Mouse (Mus musculus) ovary, adult 18-20 months (tissue): ENCODE data around the gene Dock7.

ENCODE experiments used
- DNase-seq: peaks from one replicate; pipeline ENCODE4 v3.0.0; 2022; ENCODE audit warnings: low spot score, mixed read lengths

Gene Dock7

DNA sequence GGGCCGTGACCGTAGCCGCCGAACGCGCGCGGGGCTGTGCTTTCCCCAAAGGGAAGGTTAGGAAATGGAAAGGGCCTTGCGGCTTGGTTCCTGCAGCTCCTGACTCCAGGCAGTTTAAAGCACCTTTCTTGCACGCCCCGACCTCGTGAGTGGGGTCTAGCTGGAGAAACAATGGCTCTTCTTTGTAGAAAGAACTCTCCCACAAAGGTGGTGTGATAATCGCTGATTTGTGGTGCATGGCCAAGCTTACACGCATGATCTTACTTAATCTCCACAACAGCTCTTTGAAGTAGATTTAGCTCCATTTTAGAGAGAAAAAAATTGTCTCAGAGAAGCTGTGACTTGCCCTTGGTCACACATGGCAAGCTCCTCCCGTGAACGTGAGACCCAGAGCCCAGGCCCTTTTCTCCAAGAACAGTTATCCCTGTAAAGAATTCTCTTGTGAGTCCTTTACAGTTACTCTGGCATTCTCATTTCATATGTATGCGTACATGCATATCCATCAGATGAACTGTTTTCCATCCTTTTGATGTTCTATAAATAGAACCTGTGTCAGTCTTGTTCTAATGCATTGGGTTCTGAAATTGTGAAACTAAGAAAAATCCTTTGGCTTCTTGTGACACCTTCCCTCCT, 524 bp upstream of the Dock7 start:
- DNase-seq, result no peak

DNA sequence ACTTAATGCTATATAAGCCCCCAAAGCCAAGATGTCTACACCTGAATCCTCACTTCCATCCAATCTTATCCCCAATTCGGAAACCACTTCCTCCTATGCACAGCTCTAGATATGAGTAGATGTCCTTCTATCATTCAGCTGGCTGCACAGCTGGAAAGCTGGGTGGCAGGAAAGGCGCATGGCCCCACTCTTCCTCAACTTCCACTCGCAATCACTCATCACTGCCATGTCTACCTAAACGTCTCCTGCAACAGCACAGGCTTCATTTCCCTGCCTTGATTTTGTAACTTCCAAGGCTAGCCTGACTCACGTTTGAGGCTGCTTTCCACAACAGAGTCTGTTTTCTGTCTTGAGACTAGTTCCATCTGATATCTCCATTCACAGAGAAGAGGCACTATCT, 1.7 kb downstream of the Dock7 start:
- DNase-seq, result no peak

DNA sequence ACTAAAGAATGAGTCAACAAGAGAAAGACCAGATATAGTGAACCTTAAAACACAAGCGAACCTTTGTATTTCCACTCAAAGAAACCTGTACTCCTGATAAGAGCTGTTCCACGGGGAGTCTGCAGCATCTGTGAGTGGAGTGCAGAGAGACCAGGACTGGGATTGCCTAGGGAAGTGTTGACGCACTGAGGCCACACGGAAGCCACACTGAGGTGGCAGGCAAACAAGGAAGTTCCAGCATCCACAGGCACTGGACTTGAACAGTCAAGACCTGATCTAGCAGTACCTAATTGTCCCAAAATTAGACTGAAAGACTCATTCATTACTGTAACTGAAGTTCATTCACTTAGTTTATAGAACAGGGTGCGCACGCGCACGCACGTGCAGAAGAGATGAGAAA, 4.9 kb downstream of the Dock7 start:
- DNase-seq, result no peak

DNA sequence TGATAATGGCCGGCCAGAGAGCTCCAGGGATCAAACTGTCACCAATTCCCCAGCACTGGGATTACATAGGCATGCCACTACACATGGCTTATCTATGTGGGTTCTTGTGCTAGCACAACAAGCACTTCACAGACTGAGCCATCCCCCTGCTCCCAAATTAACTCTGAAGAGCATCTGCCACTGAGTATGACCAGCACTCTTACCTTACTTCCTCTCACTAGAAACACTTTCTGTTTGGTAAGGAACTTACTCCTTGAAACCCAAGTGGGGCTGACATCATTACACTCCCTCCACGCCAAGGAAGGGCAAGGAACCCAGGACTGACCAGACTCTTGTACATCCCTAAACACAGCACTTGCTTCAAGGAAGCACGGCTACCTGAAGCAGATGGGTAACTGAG, 9.0 kb downstream of the Dock7 start:
- DNase-seq, result no peak

DNA sequence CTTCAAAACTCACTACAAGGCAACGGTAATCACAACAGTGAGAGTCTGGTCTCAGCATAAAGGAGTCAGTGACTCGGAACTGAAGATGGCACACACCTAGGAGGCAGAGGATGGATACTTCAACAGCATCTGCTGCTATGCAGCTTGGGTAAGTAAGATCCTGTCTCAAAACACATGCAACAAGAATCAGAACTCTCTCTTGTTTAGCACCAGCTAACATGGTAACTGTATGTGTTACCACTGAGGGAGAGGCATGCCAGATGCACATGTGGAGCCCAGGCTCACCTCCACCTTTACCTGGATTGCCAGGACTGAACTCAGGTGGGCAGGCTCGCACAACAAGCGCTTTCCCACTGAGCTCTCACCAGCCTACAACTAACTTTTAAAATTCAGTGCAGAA, 11.9 kb downstream of the Dock7 start:
- no peak for DNase-seq

DNA sequence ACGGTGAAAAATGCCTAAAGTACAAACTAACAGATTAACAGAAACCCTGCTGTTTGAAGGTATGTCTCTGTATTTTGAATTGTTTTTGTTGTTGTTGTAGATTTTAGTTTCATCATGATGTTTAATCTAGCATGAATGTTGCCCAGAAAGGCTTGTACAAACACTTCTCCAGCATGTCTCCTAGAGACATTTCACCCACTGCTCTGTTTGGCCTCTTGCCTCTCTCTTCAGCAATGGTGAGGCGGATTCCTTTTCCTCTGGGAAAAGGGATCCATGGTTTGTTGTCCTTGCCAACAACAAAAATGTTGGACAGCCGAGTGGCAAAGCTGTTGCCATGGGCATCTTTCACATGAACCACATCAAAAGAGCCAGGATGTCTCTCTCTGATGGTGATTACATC, 17.9 kb downstream of the Dock7 start:
- no peak for DNase-seq

DNA sequence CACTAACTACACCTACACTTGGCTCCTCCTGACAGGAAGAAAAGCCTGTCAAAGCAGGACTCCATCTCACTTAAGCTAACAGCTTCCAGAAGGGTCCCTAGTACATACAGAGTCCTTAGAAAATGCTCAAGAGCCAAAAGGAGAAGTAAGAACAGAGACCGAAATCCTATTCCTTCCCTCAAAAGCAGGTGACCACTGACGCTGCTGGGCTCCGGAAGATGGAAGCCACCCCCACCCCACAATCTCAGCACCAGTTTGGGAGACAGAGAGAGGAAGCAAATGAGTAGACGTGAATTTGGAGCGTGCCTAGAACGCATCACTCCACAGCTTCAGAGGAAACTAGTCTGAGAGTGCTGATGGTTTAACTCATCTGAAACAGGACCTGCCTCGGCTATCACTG, 20.0 kb downstream of the Dock7 start:
- no peak for DNase-seq

DNA sequence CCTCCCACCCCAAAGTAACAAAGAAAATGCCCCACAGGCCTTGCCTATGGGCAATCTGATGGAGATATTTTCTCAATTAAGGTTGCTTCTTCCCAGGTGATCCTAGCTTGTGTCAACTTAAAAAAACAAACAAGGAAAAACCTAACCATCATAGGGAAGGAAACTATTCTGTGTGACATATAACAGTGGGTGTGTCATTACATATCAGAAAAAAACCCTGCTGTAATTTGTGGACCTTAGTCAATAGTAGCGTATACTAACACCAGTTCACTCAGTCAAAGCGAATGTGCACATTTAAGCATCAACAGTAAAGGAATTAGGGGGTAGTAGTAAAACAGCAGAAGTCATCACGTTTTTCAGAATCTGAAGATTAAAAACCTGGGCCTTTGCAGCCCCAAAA, 28.9 kb downstream of the Dock7 start:
- no peak for DNase-seq

DNA sequence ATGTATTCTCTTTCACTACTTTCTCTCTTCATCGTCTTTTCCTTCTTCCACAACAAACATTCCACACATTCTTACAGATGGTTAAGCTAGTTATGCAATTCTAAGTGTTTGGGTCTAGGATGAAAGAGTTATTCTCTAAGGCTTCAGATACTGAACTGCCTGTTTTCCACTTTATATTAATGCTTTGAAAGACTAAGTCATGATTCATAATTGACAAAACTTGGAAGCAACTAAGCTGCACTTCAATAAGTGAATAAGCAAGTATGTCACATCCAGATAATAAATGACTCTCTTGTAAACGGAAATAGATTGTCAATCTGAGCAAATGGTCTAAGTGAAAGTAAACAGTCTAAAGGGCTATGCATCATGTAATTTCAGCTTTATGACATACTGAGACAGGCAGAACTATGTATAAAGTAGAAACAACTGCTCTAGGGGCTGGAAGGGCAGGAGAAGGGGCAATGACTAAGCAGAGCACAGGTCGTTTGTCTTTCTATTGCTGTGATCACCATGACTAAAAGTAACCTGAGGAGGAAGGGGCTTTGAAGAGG, 29.5 kb downstream of the Dock7 start:
- DNase-seq, result no peak

DNA sequence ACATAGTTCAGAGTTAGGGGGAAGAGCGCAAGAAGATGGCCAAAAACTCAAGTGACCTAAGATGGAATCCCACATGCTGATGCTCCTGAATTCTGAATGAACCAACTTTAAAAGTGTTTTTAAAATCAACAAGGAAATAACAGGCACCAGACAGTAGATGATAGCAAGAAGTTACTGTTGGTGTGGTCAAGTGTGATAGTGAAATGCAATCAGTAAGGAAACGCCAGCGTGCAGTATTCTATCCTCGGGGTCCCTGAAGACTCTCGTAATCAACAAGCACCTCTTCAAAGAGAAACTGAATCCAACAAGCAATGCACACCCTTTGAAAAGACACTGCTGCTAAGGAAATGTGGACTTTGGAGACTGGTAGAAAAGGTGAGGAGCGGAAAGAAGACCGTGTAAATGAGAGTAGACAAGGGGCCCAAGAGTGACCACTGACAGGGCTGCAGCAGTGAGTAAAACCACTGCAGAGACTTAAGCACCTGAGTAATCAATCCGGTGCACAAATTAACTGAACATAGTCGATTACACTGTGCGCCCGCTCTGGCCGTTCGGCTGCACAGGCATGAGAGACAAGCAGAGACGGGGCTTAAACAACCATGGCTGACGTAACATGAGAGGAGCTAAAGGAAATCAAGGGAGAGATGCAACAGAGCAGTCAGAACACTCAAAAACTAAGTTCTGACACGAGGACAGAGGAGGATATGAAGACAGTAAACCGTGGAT, 32.8 kb downstream of the Dock7 start:
- no peak for DNase-seq

DNA sequence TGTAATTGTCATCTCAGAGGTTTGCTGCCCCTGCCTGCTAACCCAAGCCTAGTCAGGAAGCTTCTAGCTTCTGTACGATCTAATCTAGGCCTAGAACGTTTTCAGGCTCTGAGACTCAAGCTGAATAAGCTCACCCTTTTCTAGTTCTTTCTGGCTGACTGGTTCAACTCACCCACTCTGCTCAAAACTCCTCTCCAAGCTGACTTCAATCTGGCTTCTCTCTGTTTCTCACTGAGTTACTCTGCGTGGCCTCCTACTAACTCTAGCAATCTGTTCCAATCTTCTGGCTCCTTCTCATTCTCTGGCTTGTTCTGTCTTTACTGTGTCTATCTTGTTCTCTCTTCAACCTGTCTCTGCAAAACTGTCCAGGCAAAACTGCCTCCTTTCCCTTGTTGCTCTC, 36.9 kb downstream of the Dock7 start:
- no peak for DNase-seq

DNA sequence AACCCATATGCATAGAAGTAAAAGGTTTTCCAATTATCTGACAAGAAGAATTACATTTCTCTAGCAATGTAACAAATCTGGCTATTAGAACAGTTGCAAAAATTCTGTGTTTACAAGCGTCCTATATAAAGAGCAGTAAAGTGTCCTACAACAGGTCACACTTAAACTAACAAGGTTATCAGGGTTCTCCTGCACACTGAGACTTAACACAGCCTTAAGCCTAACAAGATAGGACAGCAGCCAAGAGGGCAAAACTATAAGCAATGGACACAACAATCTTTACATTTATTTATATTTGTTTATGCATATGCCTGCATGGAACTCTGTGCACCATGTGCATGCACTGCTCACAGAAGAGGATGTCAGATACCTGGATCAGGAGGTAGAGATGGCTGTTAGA, 39.5 kb downstream of the Dock7 start:
- DNase-seq, result no peak

DNA sequence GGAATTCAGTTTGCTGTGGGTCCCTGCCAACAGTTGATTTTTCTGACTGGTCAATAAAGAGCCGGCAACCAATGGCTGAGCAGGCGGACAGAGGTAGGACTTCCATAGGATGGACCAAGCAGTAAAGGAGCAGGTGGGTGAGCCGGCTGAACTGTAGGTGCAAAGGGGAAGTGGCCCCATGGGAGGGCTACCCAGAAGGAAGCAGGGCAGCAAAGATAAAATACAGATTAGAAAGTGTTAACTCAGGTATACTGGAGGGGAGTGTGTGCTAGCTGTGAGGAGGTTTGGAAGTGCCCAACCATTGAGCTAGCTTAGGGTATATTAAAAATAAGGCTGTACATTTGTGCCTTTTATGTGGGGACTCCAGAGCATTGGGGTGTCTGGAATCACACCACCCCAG, 42.7 kb downstream of the Dock7 start:
- DNase-seq, result no peak

DNA sequence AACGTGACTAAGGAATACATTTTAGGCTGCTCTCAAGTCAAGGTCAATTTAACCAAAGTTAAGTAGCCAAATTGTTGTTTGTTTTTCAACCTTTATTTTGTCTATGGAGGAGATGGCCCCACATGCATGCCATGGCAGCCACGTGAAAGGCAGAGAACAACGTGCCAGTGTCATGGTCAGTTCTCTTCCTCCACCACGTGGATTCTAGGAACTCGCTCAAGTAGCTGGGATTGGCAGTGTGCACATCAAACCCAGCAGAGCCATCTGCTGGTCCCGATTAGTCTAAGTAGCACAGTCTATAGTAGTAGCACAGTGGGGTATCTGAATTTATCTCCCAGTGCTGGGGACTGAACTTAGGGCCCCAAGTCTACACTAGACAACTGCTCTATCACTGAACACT, 51.9 kb downstream of the Dock7 start:
- DNase-seq, result no peak

DNA sequence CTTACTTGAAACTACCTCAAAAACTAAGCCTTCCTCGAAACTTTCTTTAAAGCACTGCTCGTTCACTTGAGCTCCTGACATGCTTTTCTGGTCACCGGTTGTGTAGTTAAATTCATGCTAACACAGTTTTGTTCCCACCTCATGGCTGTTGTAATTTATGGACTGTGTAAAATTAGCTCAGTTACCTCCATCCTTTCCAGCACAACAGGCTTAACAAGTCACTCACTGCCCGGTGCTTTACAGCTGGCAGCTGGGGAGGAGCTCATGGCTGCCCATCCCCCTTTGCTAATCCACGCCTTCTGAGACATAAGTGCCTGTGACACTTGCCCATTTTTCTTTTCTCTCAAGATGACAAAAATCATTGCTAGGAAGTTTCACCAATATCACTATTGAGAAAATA, 56.2 kb downstream of the Dock7 start:
- DNase-seq, result no peak

DNA sequence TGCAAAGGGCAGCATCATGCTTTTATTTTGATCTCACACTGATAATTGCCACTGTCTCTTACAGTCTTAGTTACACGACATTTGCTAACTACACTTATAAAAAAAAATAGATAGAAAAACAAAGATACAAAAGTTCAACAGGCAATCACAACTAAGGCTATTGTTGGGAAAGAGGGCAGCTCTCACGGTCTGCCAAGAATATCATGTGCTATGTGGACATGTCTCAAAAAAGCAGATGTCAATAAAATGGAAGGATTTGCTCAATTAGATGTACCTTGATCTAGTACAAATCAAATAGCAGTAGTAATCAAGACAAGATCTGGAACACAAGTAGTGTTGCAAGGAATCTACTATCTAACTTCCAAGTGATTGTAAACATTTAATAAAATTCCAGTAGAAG, 72.1 kb downstream of the Dock7 start:
- no peak for DNase-seq

DNA sequence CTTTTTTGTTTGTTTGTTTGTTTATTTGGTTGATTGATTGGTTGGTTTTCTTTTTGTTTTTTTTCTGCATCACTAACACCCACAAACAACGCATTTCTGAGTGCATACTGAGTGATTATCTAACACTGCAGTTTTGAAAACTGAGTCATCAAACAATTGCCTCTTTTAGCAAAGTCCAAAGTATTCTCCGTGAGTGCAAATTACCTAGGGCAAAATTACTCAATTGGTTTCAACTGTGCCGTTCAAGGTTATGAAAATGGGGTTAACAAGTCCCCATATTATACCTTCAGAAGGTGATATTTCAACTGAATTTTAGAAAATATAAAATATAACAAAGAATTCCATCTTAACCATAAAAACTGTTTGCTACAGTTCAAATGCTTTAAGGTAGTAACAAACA, 74.2 kb downstream of the Dock7 start:
- DNase-seq, result no peak

DNA sequence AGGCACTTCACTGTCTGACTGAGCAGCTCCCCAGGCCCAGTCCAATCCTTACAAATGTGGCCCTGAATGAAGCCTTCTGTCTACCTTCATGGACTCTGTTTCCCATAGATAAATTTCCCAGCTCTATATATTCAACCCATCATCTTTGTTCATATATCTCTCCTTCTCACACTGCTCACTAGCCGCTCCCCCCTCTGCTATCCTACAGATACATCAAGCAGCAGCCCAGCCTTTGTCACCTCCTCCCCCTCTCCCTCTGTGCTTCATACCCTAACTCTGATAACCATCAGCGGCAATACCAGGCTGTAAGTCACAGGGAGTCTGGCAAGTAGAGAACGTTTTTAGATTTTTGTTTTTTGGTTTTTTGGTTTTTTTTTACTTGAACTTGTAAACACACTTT, 75.9 kb downstream of the Dock7 start:
- no peak for DNase-seq

DNA sequence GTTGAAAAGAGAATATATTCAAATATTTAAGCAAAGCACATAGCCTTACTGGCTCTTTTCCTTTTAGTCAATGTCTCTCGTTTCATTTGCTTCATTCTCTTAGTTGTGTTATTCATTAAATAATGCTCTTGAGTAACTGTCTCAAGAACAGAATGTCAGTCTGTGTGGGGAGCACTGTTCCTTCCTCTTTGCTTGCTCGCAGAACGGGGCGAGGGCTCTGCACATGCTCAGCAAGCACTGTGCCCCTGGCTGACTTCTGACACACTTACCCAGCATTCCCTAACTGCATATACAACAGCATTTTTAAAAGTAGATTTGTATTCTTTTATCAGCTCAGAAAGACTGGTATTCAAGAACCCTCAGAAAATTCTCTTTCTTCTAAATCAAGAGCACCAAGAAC, 87.8 kb downstream of the Dock7 start:
- peak; percentile 6 for DNase-seq

DNA sequence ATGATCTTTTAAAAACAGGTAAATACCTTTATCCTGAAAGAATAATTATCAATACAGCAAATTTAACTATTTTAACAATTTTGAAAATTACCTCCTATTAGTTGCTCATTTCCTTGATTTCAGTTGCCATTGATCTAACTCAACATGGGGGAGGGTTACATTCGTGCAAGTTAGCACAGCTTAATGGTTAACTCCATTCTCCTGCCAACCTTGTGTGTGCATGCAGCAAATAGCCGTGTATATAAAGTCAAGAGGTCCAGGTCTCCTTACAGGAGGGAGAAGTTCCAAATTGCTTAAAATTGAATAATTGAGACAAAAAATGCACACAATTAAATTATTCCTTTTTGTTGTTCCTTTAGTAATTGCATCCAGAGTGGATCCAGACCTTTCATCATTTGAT, 90.0 kb downstream of the Dock7 start, which contains the start of gene Angptl3:
Gene Angptl3, plus strand, starts transcription at position 269 of the 400 bp plus-strand sequence.
- no peak for DNase-seq

DNA sequence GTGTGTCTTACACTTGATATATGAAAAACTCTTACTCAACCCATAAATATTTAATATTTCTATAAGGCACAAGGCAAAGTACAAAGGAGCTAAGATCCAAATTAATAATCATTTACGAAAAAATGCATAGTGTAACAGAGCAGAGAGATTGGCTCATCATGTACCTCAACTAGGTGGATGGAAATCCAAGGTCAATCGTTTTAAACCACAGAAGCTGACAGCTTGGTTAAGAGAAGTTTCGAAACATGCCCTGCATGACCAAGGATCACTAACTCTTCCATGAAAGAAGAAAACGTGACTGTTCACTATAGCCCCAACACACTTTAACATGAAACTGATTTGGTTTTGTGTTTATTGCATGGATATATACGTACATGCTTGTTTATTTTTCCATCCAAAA, 92.3 kb downstream of the Dock7 start:
- no peak for DNase-seq

DNA sequence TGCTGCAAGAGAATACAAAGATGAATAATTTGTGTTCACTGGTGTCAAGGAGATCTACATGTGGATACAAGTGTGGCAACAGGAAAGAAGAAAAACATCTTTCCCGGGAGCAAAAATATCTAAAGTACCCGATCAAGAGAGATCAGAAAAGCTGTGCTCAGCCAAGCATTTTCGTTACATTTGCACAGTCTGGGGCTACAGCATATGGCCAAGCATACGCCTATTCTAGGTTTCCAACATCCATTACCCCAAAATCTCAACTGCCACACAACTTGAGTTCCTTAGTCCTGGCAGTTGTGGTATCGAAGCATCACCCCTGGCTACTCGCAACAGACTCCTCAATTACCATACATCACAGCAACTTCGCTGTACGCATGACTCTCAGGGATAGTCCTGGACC, 98.5 kb downstream of the Dock7 start:
- no peak for DNase-seq

DNA sequence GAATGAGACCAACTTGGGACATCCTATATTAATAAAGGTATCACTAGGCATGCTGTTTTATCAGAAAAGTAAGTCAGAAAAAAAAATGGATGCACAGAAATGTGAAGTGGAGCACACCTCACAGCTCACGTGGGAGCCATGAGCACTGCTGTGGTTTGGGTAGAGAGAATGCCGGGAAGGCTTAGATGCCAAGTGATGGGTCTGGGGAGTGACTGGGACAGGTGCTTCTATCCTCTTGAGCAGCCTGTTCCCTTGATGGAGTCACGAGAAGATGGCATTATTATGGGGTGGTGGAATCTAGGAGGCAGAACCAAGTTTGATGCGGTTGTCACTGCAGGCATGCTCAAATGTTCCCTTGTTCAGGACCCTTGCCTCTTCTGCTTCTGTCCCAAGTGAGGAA, 109.7 kb downstream of the Dock7 start:
- no peak for DNase-seq

DNA sequence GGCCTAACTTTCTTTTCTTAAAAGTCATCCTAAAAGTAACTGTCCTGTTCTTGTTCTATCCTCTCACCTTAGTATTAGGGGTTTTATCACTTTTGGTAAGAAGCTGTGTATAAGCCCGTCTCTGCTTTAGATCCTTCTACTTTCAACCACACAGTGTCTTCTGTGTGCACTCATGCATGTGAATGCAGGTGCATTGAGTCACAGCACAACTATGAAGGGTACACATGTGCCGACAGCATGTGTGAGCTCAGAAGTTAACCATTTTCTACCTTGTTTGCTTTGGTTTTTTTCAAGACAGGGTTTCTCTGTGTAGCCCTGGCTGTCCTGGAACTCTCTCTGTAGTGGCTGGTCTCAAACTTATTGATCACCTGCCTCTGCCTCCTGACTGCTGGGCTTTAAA, 114.4 kb downstream of the Dock7 start:
- DNase-seq, result no peak
